Mouse (Mus musculus) right cerebral cortex, postnatal 14 days (tissue): ENCODE measurements around the gene Hcrt.

Source experiments
- DNase-seq: peaks from one replicate; pipeline ENCODE4 v3.0.0; 2022

Gene Hcrt

DNA sequence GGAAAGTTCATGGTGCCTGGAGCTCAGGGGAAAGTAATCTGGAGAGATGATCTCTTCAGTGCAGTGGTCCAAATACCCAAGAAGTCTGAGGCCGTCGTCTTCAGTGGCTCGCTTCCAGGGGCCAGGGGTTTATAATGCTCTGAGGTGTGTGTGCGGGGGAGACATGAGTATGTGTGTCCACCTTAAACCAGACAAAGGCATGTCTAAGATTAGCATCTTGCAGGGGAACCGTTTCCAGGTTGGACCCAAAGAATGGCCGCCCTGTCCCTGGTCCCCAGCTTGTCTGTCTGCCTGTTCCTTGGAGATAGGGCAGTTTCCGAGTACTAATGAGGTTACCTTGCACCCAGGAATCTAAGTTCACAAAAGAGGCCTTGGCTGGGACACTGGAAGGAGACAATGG, at the start of gene Hcrt:
TSS of gene Hcrt (minus strand) at position 101 of the 400 bp plus-strand sequence.
- no peak for DNase-seq

DNA sequence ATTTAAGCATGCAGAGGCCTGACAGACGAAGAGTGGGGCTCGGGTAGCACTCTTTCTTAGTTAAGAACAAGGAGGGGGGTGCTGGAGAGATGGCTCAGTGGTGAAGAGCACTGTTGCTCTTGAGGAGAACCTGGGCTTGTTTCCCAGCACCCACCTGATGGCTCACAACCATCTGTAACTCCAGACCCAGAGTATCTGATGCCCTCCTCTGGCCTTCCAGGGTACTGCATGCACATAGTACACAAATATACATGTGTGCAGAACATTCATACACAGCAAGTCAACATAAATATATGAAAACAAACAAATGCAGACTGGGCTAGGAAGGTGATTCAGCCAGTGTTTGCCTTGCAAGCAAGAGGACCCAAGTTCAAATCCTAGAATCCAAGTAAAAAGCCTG, 48.4 kb upstream of the Hcrt start:
- no peak for DNase-seq

DNA sequence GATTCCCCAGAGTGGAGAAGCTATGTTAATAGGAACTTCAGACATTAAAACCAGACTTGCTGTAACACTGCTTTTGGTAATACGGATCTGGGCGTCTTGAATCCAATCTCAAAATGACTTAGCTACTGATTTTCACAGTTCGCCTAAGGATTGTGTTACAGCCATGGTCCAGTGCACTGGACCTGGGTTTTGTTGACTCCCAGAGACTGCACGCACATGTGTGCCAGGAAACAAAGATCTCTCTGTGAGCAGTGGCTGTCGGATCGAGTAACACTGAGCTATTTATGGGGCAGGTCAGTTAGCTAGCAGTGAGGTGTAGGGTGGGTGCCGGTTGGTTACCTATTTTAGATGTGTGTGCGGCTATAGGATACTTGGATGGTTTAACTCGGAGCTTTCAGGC, 47.8 kb upstream of the Hcrt start:
- DNase-seq = no peak

DNA sequence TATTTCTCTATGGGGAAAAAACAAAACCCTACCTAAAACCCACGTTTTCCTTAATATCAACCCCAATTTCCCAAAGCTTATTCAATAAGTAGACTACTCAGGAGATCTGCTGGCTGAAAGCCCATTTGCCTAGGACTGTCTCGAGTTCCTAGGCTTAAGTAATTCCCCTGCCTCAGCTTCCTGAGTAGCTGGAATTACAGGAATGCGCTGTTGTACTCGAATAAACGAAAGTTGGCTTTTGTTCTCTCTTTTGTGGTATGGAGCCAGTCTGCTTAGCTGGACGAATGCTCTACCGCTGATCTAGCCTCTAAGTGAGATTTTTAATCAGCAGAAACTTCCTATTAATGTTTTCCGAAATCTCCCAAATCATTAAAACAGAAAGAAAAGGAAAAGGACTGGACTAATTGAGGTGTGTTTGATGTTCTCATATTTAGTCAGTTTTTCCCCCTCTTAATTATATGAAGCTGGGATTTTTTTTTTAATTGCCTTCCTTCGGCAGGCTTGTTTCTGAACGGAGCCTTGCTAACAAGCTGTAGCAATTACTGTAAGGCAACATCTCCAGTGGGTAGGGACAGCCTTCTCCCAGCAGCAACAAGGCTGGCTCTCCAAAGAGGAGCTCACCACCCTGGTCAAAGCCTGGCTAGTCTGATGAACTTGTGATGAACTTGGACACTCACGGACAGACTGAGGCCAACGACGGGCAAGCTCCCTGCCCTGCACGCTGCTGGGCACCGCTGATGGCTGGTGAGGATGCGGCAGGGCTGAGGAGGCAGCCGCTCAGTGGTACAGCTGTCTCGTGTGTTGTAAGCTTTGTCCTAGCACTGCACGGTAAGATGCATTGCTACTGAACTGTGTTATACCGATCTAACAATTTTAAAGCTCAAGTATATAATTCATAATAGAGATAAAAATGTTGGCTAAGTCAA, 43.9 kb upstream of the Hcrt start:
- DNase-seq = no peak

DNA sequence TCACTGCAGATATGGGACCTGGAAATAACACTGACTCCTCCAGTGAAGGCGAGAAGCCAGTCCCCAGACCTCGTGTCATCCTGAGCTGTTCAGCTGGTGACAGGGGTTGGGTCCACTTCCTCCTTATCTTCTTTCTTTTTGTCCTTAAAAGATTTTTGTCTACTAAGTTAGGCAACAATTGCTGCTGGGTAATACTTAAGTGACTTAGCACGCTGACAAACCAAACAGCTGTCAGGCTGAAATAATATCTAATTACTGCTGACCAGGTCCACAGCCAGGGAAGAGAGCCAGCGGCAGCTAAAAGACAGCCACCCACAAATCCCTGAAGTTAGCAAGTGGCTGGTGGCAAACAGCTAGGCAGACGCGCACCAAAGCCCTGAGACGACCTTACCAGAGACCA, 42.8 kb upstream of the Hcrt start:
- DNase-seq = no peak

DNA sequence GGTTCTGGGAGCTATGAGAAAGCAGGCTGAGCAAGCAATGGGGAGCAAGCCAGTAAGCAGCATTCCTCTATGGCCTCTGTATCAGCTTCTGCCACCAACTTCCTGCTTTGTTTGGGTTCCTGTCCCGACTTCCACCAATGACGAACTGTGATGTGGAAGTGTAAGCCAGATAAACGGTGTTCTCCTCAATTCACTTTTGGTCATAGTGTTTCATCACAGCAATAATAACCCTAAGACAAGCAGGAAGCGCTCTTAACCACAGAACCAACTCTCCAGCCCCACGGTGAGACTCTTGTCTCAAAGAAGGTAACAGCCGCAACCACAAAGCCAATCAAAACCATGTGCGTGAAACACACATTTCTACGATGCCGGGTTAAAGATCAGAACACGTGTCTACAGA, 41.7 kb upstream of the Hcrt start:
- DNase-seq = no peak

DNA sequence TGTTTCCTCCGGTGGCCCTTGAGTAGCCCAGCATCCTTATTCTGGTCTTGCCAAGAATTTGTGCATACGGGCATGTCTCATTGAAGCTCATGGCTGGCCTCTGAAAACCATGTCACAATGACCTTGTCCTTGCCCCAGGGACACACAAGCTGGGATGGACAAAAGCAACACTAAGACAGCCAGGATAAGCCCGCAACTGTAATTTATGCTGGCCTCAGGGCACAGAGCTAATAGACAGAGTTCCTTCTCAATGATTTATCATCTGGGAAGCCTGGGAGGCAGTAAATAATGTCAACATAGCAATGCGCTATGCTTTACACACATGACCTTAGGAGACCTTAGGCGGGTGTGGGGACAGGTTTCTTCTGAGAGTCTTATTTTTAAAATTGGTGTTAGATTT, 36.7 kb upstream of the Hcrt start:
- no peak for DNase-seq

DNA sequence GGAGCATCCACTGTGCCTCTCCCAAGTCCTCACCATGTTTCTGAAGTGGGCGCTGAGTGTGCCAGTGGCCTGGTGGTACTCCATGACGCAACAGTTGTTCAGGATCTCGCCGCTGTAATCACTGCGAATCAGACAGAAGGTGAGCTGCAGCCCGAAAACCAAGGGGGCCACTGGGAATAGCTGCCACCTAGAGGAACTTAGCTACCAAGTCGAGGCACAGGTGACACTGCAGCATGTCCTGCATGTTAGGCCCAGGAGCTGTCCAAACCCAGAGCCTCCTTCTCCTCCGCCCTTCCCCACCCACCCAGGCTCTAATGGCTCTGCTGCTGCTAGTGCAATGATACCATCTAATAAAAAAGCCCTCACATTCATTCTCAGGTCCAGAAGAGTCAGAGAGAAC, 33.9 kb upstream of the Hcrt start:
- no peak for DNase-seq

DNA sequence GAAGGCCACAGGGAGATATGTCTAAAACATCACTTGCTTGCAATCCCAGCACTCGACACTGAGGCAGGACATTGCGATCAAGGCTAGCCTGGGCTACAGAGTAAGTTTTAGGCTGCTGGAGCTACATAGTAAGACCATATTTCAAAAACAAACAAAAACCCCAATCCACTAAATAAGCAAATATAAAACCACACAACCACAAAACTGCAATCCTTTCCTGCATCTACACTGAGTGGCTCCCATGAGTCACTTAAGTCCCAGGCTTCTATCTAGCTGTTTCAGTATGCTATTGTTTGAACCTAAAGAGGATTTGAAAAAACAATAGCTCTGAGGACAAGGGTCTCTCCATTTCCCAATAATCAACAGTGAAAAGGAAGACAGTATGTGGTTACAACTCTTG, 32.7 kb upstream of the Hcrt start:
- no peak for DNase-seq

DNA sequence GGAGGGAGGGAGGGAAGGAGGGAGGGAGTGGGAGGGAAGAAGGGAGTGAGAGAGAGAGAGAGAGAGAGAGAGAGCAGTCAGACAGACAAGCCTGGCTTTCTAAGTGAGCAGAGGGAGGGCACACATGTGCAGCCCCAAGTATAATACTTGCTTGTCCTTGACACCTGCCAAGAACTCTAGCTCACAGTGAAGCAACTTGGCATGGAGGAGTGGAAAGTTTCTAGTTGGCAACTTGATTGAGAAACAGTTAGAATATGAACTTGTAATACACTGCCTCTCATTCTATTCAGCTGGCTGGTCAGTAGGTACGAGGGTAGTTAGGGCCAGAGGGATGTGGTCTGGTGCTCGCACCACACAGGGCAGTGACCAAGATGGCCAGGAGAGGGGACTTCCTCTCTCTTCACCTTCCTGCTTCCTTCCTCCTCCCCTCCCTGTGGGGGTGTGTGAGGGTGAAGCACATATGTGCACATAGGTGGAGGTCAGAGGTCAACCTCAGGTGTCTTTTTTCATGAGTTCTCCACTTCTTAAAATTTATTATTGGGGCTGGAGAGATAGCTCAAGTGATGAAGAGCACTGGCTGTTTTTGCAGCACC, 28.8 kb upstream of the Hcrt start:
- DNase-seq = no peak

DNA sequence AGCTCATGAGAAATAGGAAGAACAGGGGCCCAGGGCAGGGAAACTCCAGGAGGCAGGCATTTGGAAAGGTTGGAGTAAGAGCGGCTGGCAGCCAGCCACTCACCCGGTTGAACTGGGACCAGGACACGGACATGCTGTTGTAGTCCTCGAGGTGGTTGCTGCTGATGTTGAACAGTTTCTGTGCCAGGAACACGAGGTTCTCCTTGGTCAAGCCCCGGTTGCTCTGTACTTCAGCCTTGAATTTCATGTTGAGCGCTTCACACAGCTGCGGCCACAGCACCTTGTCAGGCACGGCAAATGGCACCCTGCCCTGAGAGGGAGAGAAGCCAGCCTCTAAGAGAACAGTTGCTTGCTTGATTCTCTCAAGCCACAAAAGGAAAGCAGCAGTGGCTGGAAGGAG, 27.9 kb upstream of the Hcrt start:
- peak; percentile 46 for DNase-seq

DNA sequence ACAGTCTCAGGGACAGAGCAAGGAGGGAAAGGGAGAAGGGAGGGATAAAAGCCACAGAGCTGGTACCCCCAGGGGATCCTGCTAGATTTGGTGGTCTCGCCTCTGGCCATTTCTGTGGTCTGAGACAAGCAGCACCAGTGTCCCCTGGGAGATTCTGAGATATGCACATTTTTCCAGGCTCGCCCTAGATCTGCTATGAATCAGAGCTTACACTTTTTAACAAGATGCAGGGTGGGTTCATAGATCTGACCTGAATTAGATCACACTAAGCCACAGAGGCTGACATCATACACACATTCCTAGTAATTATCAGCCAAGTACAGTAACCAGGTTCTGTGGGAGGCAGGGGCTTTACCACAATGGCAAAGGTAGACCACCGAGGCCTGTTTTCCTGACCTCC, 27.0 kb upstream of the Hcrt start:
- DNase-seq = no peak

DNA sequence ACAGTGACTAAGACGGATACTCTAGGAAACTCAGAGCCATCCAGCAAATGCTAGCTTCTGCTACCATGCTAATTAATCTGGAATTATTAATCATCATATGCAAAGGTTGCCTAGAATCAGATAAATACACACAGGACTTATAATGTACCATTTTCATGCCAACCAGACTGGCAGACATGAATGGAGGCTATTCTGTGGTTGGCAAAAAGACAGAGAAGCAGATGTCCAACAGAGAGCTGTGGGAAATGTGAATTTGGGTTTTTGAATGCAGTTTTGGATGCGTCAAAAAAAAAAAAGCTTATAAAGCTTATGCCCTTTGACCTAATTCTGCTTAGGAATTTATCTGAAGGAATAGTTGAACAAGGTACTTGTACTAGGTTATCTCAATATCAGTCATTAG, 23.0 kb upstream of the Hcrt start:
- DNase-seq = no peak

DNA sequence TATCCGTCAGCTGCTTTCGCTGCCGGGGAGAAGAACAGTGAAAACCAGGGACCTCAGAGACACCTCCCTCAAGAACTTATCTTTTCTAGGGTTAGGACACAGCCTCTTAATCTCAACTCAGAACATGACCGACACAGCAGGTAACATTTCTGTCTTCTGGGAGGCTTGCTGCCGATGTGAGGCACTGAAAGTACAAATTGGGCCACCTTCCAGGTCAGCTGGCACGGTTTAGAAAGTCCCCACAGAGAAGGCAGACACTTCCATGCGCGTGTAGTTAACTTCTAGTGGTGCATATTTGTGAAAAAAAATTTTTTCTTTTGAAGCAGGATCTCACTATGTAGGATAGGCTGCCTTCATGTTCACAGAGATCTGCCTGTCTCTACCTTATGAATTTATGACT, 21.6 kb upstream of the Hcrt start:
- DNase-seq = no peak

DNA sequence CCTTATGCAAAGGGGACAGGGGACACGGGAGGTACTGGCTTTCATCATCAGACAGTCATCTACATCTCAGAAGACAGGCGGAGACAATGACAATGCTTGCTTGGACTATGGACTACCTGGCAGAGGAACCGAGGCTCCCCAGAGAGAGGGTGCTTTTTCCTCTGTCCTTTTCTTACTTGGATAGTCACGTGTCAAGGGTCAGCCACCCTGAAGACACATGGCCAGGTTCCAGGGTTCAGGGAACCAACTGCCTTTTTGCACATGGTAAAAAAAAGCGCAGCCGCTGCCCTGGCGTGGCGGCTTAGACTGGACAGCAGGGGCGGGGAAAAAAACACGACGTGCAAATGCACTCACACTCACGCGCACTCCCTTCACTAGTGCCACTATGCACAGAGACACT, 19.8 kb upstream of the Hcrt start:
- DNase-seq = no peak

DNA sequence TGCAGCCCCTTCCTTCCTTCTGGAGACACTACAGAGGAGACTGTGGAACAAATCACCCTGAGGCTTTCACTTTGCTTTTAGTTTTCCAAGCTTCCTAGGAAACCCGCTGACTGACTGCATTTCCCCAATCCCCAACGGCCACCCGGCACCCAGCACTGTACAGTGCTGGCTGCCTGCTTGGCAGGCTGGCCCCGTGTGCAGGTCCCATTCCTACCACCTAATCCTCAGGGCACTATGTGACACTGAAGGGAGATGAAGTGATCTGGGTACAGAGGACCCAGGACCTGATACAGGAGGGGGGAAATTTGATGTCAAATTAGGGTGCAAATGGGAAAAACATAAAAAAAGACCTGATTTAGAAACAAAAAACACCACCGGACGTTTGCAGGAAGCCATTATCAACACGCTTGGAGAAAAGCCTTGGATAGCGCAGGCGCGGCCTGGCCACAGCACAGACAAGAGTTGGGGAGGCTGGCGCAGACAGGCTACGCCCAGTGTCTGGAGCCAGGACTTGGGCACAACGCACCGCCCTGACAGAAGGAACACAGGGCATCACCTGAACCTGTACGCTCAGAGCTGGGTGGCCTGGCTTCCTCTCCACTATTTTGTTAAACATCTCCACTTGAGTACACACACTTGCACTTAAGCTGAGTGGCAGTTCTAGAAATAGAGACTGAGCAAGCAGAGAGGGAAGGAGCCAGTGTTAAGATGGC, 19.2 kb upstream of the Hcrt start:
- DNase-seq = no peak

DNA sequence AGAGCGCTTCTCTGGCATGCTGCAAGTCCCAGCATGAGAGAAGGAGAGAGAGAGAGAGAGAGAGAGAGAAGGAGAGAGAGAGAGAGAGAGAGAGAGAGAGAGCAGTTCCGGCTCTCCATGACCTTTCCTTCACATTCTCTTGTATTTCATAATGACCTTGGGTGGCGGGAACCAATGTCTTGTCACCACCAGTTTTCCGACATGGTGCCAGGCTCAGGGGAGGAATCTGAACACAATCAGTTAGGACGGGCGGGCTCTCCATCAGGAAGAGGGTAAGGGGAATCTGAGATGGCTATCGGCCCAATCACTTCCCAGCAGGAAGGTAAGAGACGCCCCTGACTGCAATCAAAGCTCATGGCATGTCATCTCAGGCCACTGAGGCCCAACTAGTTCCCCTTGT, 17.5 kb upstream of the Hcrt start:
- no peak for DNase-seq

DNA sequence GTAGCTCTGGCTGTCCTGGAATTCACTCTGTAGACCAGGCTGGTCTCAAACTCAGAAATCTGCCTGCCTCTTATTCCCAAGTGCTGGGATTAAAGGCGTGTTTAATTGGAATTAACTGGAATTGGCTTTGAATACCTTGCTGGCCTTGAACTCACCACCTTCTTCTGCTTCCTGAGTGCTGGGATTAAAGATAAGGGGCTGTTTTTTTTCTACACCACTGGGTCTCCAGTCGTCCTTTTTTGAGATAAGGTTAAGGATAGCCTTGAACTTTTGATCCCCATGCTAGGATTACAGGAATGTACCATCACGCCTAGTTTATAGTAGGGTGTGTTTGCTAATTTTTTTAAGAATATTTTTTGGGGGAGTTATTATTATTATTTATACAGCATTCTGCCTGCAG, 15.3 kb upstream of the Hcrt start:
- DNase-seq = no peak

DNA sequence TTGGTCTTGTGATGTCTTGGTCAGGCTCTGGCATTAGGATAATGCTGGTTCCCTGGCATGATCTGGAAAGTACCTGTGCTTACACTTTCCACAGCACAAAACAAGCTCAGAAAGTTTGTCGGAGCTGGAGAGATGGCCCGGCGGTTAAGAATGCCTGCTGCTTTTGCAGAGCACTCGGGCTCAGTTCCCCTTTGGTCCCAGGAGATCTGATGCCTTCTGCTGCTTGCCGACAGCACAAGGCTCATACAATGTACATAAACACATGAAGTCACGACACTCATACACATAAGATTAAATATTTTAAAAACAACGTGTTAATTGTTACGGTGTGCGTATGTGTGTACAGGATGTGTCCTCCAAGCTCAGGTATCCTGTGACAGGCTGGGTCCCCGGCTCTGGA, 13.2 kb upstream of the Hcrt start:
- DNase-seq = no peak

DNA sequence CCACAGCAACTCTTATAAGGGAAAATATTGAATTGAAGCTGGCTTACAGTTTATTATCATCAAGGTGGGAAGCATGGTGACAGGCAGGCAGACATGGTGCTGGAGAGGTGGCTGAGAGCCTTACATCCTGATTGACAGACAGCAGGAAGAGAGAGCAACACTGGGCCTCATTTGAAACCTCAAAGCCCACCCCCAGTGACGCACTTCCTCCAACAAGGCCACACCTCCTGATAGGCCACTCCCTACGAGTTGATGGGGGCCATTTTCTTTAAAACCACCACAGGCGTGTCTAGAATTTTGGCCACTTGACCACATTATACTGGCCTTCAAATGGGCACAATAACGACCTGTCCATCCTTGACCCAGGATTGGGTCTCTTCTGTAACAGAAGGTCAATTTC, 11.5 kb upstream of the Hcrt start:
- DNase-seq = no peak

DNA sequence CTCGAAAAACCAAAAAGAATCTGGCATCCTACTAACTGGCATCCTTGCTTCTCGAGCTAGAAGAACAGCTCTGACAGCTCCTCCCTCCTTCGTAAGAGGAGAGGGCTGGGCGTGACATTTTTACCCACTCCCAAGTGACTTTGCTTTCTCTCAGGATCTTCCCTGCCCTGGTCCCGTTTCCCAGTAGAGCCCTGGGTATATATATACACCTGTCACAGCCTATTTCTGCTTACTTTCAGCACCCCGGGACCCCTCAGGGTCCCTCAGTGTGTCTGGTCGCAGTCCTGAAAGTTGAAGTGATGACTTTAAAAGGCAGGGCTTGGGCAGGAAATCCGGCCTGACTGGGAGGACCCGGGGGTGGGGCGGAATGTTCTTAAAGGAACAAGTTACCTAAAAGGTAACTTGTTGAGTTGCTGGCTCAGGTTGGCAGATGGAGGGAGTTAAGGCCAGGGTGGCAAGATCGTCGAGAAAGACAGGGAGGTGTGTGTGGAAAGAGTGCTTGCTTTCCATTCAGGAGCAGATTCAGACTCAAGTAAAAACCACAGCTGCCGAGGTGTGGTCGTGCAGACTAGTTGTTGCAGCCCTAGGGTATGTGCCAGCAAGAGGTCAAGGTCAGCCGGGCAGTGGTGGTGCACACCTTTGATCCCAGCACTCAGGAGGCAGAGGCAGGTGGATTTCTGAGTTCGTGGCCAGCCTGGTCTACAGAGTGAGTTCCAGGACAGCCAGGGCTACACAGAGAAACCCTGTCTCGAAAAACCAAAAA, 8.1 kb upstream of the Hcrt start, which contains the start of gene Ghdc:
TSS of gene Ghdc (minus strand) at position 312 of the 763 bp plus-strand sequence.
- peak; percentile 78 for DNase-seq

DNA sequence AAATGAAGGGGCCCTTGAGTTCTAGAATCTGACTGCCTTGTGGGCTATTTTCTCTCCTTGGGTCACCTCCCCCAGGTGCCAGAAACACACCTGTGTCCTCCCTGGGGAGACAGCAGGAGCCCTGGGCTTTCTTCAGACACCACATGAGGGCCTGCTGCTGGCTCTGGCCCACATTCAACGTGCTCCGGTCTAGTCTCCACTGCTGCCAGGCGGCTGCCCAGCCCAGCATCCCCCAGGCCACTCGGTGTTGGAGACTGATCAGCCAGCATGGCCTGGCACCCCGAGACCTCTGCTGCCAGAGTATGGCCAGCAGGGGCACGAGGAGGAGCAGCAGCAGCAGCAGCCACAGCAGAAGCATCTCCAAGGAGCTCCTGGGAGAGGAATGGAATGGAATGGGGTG, 7.2 kb upstream of the Hcrt start:
- no peak for DNase-seq

DNA sequence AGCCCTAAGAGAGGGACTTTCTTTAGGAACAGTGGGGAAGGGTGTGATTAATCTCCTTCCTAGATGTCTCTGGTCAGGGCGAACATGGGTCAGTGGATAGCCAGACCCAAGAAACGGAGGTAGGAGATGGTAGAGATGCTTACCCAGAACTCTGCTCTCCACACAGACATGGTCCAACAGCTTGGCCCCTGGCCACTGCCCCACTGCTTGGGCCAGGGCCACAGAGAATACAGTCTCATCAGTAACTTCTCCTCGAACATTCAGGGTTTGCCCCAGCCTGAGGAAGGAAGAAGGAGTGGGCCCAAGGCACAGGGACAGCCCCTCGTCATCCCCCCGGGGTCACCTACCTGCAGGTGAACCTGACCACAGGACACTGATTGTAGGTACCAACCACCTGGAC, 5.1 kb upstream of the Hcrt start:
- DNase-seq = no peak
